Mouse (Mus musculus) mouse trophoblast stem cell (cell line): ENCODE results near the gene Wdr93.
"Not testable (repeated sequence)": the region's sequence is repeated elsewhere in the genome, so short reads cannot be mapped to it uniquely, and the experiment has no call there.

Experiments used
- in situ Hi-C, 2 experiments: fragments of 300-500 bp; cut with MseI, MboI; formaldehyde crosslinking; loops; 2 replicates in 1 of 2; 3 replicates in 1 of 2; pipeline ENCODE4 v1.15.1; 2025

Wdr93 gene

DNA sequence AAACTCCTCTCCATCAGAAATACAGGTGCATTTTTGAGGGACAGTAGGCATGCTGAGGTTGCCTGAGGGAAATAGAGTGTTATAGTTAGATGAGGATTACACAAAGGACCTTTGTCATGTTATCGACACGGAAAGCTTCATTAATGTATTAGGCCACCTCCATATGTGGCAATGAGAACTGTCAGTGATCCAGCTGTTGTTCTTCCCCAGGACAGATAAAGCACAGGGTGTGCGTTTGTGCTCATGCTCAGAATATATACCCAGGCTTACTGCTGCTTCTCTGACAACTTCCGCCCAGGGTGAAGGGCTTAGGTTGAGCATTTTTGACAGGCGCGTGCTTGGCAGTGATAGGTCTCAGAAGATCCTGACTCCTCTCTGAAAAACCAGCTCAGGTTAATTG, 6.5 kb downstream of the Wdr93 start:
- in situ Hi-C loops, result no loop called here

DNA sequence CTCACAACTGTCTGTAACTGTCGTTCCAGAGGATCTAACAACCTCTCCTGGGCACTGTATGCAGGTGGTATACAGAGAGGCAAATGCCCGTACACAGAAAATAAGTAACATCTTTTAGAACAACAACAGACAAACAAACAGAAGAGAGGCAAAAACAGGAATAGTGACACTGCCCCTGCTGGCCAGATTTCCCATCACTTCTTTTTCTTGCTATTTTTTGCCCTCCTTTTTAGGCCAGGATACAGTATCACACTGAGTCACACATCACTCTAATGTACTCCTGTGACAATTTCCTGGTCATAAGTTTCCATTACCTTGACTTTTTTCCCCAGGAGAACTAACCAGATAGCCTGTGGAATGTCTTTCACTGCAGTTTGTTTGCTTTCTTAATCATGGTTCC, 13.4 kb downstream of the Wdr93 start:
- in situ Hi-C loops, result no loop called here

GRCm38 (mm10) chr7:79758176-79758575, 15.2 kb downstream of the Wdr93 start:
- in situ Hi-C loops, result no loop called here

DNA sequence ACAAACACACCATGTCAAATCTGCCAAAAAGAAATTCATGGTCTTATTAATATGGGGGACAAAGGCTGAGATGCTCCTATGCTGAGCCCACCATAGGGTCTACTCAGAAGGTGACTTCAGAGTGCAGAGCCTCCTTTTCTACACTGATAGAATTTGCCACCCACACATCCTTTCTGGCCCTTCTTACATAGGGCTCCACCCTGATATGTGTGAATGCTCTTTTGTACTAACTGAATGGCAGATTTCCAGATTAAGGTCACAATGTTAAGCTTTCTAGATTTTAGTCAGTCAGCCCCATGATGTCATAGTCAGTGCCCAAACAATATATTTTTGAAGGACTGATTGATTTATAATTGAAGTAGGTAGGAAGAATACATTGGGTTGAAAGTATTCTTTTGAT, 16.8 kb downstream of the Wdr93 start:
- in situ Hi-C loops, result no loop called here

DNA sequence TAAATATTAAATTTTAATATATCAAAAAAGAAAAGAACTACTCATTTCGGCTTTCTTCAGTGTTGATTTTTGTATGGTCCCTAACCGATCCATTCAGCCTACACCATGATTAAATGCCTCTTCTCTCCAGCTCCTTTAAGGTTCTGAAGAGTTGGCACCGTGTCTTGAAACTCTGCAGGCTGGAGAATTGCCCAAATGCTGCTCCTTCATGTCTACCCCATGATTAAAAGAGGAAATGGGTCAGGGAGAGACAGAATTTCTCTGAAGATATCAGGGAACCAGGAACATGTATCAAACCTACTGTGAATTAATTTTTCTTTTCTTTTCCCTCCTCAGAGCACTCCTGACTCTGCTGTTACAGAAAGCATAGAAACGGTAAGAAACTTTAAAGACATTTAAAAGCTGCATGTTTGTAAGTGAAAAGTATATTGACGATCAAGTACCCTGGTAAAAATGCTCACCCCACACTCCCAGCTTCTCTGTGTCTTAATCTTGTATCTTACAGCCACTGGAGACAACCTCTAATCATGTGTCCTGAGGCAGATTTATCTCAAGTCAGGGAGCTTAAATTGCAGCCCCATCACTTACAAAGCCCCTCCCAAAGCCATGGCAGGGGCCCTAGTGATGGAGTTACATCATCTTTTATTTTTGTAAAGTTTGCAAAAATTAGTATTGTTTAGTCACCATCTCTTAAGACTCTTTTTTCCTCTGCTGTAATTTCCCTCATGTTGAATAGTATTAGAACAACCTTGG, 18.3 kb downstream of the Wdr93 start:
- in situ Hi-C loops, result no loop called here

DNA sequence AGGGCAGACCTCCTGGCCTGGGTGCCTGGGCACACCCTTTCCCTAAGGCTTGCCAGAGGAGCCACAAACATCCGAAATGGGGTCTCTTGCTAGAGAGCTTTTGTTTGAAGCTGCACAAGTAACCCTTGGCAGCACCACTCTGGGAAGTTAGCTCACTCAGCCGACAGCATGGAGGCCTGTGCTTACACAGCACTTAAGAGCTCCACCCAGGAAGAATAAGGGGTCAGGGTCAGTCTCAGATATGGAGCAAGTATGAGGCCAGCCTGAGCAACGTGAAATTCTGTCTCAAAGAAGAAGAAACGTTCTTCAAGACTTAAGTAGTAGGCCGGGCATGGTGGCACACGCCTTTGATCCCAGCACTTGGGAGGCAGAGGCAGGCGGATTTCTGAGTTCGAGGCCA, 19.1 kb downstream of the Wdr93 start:
- in situ Hi-C loops, result no loop called here

- in situ Hi-C loops, result no loop called here
These were observed 23.0 kb downstream of the Wdr93 start for GRCm38 (mm10) chr7:79765991-79766390.

- in situ Hi-C loops, result no loop called here
These were observed 26.7 kb downstream of the Wdr93 start for GRCm38 (mm10) chr7:79769664-79770063.

GRCm38 (mm10) chr7:79771561-79772512, 28.9 kb downstream of the Wdr93 start:
- in situ Hi-C loops, result no loop called here

- in situ Hi-C loops, result no loop called here
These were observed 38.0 kb downstream of the Wdr93 start for GRCm38 (mm10) chr7:79780647-79781626.

DNA sequence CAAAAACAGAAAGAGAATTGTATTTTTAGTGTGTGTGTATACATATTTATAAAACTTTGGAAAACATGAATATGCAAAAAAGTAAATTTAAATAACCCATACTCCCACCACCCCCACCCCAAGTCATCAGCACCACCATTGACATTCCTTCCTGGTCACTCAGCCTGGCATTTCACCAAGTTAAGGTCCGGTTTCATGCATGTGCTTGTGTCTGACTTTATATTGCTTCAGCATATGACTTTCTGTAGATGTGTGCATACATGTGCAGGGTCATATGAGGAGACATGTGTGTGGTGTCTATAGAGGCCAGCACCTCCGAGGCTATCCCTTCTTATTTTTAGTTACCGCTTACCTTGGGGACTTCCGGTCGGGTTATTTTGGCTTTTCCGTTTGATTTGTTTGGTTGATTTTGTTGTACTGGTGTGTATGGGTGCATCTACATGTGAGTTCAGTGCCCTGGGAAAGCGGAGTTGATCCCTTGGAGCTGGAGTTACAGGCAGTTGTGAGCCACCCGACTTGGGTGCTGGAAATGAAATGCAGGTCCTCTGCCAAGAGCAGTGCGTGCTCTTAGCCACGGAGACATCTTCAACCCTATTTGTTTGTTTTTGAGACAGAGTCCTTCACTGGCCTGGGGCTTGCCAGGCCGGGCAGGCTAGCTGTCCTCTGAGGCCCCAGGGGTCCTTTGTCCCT, 39.0 kb downstream of the Wdr93 start:
- in situ Hi-C loops, result no loop called here

GRCm38 (mm10) chr7:79782516-79782855, 39.5 kb downstream of the Wdr93 start:
- in situ Hi-C loops, result no loop called here

- in situ Hi-C loops, result no loop called here
These were observed 43.3 kb downstream of the Wdr93 start for GRCm38 (mm10) chr7:79786295-79786694.

DNA sequence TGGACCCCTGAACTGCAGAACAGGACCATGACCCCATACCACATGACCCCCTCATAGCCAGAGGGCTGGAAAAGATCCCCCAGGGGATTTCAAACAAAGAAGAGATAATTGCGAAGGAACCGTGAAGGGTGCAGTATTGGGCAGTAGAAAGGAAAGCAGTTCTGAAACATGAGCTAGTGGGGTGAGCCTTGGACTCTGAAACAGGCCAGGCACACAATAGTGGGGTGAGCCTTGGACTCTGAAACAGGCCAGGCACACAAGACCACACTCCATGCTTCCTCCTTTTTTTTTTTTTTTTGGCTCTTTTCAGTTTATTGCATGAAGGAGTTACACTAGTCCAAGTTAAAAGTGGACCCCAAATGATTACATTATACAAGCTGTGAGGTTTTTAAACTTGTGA, 46.8 kb downstream of the Wdr93 start:
- in situ Hi-C loops, result not testable (repeated sequence)

DNA sequence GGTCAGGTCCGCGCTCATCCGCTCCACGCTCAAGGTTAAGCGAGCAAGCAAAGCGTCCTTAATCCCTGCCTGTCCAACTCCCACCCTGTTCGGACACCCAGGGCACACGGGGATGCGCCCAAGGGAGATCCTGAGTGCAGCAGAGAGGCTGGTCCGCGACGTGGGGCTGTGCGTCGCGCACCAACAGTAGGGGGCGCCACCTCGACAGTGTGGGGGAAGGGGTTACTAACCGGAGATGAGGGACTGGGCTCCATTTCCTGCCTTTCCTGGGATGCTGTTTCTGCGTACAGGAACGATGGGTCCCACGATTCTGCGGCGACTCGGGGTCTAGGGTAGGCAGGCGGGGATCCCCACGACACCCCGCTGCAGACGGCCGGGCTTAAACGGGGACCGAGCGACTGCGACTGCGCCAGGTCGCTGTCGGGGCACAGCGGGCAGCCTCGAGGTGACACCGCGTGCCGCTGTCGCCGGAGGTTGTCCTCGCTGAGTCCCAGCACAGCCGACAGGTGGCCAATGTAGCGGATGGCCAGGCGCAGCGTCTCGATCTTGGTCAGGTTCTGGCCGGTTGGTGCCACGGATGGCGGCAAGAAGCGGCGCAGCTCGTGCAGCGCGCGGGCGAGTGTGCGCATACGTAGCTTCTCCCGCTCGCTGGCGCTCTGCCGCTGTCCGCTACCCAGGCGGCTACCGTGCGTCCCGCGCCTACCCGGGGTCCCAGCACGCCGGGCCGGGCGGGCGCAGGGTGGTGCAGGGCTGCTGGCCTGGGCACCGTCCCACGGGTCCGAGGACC, 49.9 kb downstream of the Wdr93 start:
- in situ Hi-C loops, result no loop called here

DNA sequence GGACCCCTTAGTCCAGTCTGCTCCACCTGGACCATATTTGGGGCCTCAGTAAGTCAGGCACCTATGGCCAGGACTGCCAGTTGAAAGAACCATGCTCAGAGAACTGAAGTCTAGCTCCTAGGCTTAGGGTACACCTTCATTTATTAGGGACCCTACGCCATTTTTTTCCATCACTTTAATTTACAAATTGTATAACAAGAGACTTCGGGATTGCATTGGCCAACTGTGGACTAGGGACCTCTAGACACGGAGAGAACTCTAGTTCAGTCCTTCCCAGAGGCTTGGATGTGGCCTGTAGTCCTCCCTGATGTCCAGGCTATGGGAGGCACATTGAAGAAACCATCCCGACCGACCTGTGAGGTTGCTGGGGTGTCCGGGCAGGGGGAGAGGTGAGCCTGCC, 50.7 kb downstream of the Wdr93 start, which contains the start of gene Mesp1:
Gene Mesp1 (minus strand): TSS at position 101 of the 400 bp plus-strand sequence.
- in situ Hi-C loops, result no loop called here

- in situ Hi-C loops, result loop anchor here (5.0 kb wide), 1 partner anchor 114 kb away; no protein-coding TSS in a partner anchor
These were observed 55.6 kb downstream of the Wdr93 start for GRCm38 (mm10) chr7:79798606-79799005.

- in situ Hi-C loops, result loop anchor here (5.0 kb wide), 1 partner anchor 113 kb away; no protein-coding TSS in a partner anchor
These were observed 56.1 kb downstream of the Wdr93 start for GRCm38 (mm10) chr7:79799048-79799447.

DNA sequence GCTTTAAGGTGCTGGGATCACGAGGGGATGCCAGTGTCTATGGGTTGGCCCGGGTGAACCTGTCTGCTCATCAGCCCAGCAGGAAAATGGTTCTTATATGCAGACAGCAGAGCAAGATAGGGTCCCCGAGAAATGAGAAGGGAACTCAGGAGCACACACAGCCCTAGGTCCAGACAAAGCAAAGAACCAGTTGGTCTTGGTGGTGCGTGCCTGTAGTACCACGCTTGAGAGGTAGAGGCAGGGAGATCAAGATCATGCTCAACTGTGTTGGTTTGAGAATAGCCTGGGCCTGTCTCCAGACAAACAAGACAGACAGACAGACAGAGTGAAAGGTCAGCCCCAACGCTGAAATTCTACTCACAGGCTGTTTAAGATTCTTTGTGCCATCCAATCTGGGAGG, 56.5 kb downstream of the Wdr93 start:
- in situ Hi-C loops, result loop anchor here (5.0 kb wide), 1 partner anchor 113 kb away; no protein-coding TSS in a partner anchor

DNA sequence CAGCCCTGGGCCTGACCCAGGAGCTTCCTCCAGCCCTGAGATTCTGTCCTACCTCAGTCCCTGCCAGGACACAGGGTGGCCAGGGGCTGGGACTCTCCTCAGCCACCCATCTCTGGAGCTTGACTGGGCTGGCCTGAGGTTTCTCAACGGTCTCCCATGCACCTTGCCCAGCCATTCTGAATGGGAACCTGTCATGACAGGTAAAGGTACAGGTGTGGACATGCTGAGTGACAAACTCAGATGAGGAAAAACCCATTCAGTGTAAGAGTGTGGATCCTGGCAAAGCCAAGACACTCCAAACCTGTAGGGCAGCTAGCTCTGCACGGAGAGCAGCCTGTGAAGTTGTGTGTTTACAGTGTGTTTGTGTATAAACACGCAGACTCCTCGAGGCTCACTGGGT, 57.4 kb downstream of the Wdr93 start:
- in situ Hi-C loops, result no loop called here
